Mouse (Mus musculus): ENCODE results near the gene Fkbp15. TPM values are rescaled to one million over a fixed set of nuclear protein-coding genes. Genes with fewer than 3 reads are reported as not detected.

Fkbp15 gene
- total RNA-seq, 2 experiments from 2014 or later: 32.8 to 33.2 TPM

Other genes starting within 250 kb of the Fkbp15 start
- gene Mup21, start 209.7 kb downstream of the Fkbp15 start, total RNA-seq (2021): not detected
- 10 to 100 TPM; 21.4 to 21.7 TPM for gene Zfp37, start 129.5 kb downstream of the Fkbp15 start, total RNA-seq (2021)
- 1 to 10 TPM; 8.5 to 8.7 TPM for gene Slc31a2, start 98.0 kb downstream of the Fkbp15 start, total RNA-seq (2021)
- gene Slc31a1, start 179 bp upstream of the Fkbp15 start, total RNA-seq (2021): 10 to 100 TPM; 10.7 to 11.3 TPM
- gene Cdc26, start 48.1 kb upstream of the Fkbp15 start, total RNA-seq (2021): 10 to 100 TPM; 47.9 to 49.7 TPM
- 10 to 100 TPM; 13.0 to 14.2 TPM for gene Prpf4, start 48.2 kb upstream of the Fkbp15 start, total RNA-seq (2021)
- not detected for gene Rnf183, start 74.7 kb upstream of the Fkbp15 start, total RNA-seq (2021)
- 1 to 10 TPM; 8.5 to 8.7 TPM for gene Wdr31, start 110.3 kb upstream of the Fkbp15 start, total RNA-seq (2021)
- under 1 TPM; 0.28 to 0.40 TPM for gene Bspry, start 119.5 kb upstream of the Fkbp15 start, total RNA-seq (2021)
- gene Hdhd3, start 142.9 kb upstream of the Fkbp15 start, total RNA-seq (2021): 1 to 10 TPM; 8.9 to 9.0 TPM
- 10 to 100 TPM; 36.4 to 41.0 TPM for gene Alad, start 159.4 kb upstream of the Fkbp15 start, total RNA-seq (2021)
- 10 to 100 TPM; 23.4 to 23.9 TPM for gene Pole3, start 164.5 kb upstream of the Fkbp15 start, total RNA-seq (2021)
- gene 4933430I17Rik, start 164.8 kb upstream of the Fkbp15 start, total RNA-seq (2021): under 1 TPM; 0.46 to 0.80 TPM
- gene Rgs3, start 199.3 kb upstream of the Fkbp15 start, total RNA-seq (2021): 10 to 100 TPM; 25.7 TPM